Mouse (Mus musculus): ENCODE measurements around the gene Gcc2.

GRCm38 (mm10) chr10:58352364-58352763 is 97.1 kb downstream of the Gcc2 start:
- no peak for TF ChIP-seq FLI1 (IDR thresholded peaks at IDR 0.05; ENCODE audit: low read length)
- TF ChIP-seq GATA1 (IDR thresholded peaks at IDR 0.05; ENCODE audit: borderline replicate concordance, low read length): no peak
